Mouse (Mus musculus) forebrain, embryonic 12.5 days (tissue): ENCODE results near the gene Ap1ar. TPM values are rescaled to one million over a fixed set of nuclear protein-coding genes. Genes with fewer than 3 reads are reported as not detected.

Experiments
- ATAC-seq: fragments of 200-750 bp; cut with Nextera tagmentation; 2 replicates; pipeline ENCODE4 v1.8.0; 2017; ENCODE audit warnings: moderate TSS enrichment; ENCODE audit not compliant: low FRiP score
- H3K27ac ChIP-seq: fragments of 300-500 bp; sonication (generic); 2 replicates; pipeline ENCODE4 v1.5.1; 2016; ENCODE audit warnings: mild to moderate bottlenecking
- H3K27me3 ChIP-seq: fragments of 300-500 bp; sonication (generic); 2 replicates; pipeline ENCODE4 v1.6.1; 2016; ENCODE audit warnings: mild to moderate bottlenecking
- H3K36me3 ChIP-seq: fragments of 300-500 bp; sonication (generic); replicated peaks from 2 replicates; pipeline ENCODE4 v1.6.1; 2016; ENCODE audit warnings: mild to moderate bottlenecking
- H3K4me1 ChIP-seq: fragments of 300-500 bp; sonication (generic); 2 replicates; pipeline ENCODE4 v1.6.1; 2016
- H3K4me2 ChIP-seq: fragments of 300-500 bp; sonication (generic); 2 replicates; pipeline ENCODE4 v1.6.1; 2016; ENCODE audit warnings: mild to moderate bottlenecking, moderate library complexity
- H3K4me3 ChIP-seq: fragments of 300-500 bp; sonication (generic); replicated peaks from 2 replicates; pipeline ENCODE4 v1.5.1; 2016; ENCODE audit warnings: mild to moderate bottlenecking
- H3K9ac ChIP-seq: fragments of 300-500 bp; sonication (generic); 2 replicates; pipeline ENCODE4 v1.6.1; 2016; ENCODE audit warnings: mild to moderate bottlenecking
- H3K9me3 ChIP-seq: fragments of 300-500 bp; sonication (generic); 2 replicates; pipeline ENCODE4 v1.6.1; 2016
- WGBS: fragments of 180-500 bp; shearing (Covaris S2); methylation state at CpG from one replicate; pipeline ENCODE4 v1.1.7; 2016; 5-methylcytosine and 5-hydroxymethylcytosine counted together
- polyA plus RNA-seq: library from polyadenylated mRNA; unstranded; fragments of >200 nt; fragmentation: Nextera tagmentation; extraction: Ambion mirVana; gene quantifications from 2 replicates; pipeline ENCODE4 v1.2.1, GENCODE M21; 2016

The Ap1ar gene
- polyA plus RNA-seq, 1 experiment from 2014 or later: 80.9 TPM

DNA sequence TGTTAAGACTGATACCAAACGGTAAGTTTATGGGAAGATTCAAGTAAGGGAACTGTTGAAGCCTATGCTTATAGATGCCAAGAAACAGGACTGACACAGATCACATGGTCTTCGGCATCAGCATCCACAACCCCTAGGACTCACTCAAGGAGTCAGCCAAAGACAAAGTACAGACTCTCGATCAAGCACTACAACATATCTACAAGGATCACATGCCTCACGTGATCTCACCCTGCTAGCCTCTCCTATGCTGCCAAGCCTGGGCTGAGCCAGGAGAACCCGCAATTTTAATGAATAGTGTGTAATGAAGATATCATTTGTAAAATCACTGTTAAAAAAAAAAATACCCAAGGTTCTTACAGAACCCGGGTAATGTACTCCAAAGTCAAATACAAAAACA, 1.7 kb downstream of the Ap1ar start:
- no peaks in the 10 kb centered on the region for H3K27me3 ChIP-seq
- H3K9ac ChIP-seq: no peak overlapping the region
- peak overlapping the region; percentile 80; the same call in 1 of the 2 replicates for H3K4me2 ChIP-seq
- no peak for ATAC-seq
- no peak overlapping the region for H3K4me3 ChIP-seq
- WGBS: 88% methylated on average over 6 of the region's 6 CpGs
- H3K27ac ChIP-seq: no peak overlapping the region
- peaks cover 5% of the 10 kb centered on the region for H3K36me3 ChIP-seq
- peaks cover 29% of the 10 kb centered on the region for H3K4me1 ChIP-seq
- H3K9me3 ChIP-seq: no peaks in the 10 kb centered on the region

DNA sequence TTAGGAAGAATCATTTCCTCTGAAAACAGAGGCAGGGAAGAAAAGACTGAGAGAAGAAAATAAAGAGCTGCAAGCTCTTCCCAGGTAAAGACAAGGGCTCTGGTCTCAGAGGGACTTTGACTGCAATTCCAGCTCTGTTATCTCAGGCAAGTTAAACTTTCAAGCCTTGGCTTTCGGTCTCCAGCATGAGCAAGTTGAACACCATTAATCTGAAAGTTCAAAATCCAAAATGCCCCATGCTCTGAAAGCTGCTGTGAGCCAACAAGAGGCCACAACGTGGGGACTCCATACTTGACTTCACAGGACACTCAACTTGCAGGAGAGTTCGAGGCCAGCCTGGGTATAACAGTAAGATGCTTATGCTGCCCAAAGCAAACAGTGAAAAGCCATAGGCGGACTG, 3.3 kb downstream of the Ap1ar start:
- Histone ChIP-seq H3K36me3 (peaks cover 5% of the 10 kb centered on the region), H3K27me3 (no peaks in the 10 kb centered on the region), H3K9me3 (no peaks in the 10 kb centered on the region), H3K4me2 (no peak overlapping the region), H3K4me3 (no peak overlapping the region), H3K9ac (no peak overlapping the region), H3K4me1 (peaks cover 29% of the 10 kb centered on the region), H3K27ac (no peak overlapping the region)
- ATAC-seq: no peak
- 84% methylated on average over 4 of the region's 4 CpGs for WGBS

DNA sequence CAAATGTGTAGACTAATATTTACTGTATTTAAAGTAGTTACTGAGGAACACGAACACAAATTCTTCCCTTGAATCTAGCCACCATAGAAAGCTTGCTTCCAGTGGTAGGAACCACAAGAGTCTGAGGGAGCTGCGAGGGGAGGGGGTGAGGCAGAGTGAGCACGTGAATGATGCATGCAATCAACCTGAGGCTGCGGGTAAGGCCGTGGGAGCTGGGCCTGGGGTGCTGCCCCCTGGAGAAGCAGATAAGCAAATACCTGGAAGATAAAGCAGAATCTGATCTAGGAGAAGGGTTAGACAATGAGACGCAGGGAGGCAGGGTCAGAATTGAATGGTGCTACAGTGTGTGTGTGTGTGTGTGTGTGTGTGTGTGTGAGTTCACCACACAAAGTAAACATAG, 6.2 kb downstream of the Ap1ar start:
- Histone ChIP-seq H3K4me3 (no peak overlapping the region), H3K36me3 (peaks cover 5% of the 10 kb centered on the region), H3K9ac (no peak overlapping the region), H3K9me3 (no peaks in the 10 kb centered on the region), H3K27ac (no peak overlapping the region), H3K4me2 (no peak overlapping the region), H3K4me1 (peaks cover 27% of the 10 kb centered on the region), H3K27me3 (no peaks in the 10 kb centered on the region)
- no peak; the same call in 1 of the 2 replicates for ATAC-seq
- 68% methylated on average over 6 of the region's 6 CpGs for WGBS

DNA sequence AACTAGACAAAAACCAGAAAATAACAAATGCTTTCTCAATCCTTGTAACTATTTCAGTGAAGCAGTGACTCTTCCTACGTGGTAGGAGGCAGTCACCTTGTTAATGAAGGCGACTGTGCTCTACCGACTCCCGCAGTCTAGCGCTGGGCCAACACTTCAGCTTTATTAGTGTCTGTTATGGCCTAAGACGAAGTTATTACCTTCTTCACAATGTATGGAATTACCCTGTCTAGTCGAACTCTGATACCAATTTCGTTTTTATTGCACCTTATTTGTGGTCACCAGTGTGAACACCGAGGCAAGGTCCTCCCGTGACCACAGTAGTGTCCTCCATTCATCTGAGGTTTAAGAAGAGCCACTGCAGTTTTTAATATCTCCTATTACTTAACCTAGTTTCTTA, 7.1 kb downstream of the Ap1ar start:
- Histone ChIP-seq H3K9me3 (no peaks in the 10 kb centered on the region), H3K9ac (no peak overlapping the region), H3K27me3 (no peaks in the 10 kb centered on the region), H3K36me3 (peaks cover 5% of the 10 kb centered on the region), H3K4me3 (no peak overlapping the region), H3K4me1 (peaks cover 19% of the 10 kb centered on the region), H3K4me2 (no peak overlapping the region), H3K27ac (no peak overlapping the region)
- WGBS: 92% methylated on average over 10 of the region's 10 CpGs
- ATAC-seq: no peak

DNA sequence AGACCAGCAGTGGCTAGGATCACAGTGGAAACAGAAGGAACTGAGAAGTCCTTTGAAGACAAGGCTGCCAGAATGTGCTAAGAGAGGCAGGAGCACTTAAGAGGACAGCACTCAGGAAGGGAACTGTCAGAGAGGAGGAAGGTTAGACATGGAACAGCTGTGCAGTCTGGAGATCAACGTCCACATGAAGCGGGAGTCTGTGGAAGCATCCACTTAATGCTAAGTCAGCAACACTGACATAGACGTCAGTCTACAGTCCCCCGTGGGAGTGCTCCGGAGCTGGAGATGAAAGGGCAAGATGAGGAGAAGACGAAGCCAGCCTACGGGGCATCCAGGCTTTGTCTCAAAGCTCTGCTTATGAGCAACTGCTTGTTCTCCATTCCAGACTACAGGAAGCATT, 10.2 kb downstream of the Ap1ar start:
- ATAC-seq: no peak
- Histone ChIP-seq H3K9ac (no peak overlapping the region), H3K36me3 (peaks cover 8% of the 10 kb centered on the region), H3K4me2 (no peak overlapping the region), H3K9me3 (no peaks in the 10 kb centered on the region), H3K4me1 (peaks cover 19% of the 10 kb centered on the region), H3K4me3 (no peak overlapping the region), H3K27ac (peak overlapping the region; percentile 21), H3K27me3 (no peaks in the 10 kb centered on the region)
- WGBS: 59% methylated on average over 7 of the region's 7 CpGs

DNA sequence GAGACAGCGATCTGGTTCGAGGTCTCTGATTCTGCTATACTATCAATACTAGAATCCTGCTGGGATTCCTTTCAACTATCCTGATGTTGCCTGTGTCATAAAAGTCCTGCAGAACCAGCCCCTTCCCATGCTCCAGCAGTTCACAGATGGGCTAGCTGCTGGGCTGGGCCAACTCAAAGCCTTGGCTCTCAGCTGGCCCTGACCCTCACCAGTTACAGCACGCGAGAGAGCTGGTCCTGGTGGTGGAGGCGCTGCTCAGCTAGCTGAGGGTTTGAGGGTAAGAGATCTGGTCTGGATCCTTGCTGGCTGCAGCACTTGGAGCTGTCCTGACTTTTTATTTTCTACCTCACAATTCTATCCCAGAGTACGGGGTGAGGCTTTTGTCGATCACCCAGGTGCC, 10.8 kb downstream of the Ap1ar start:
- Histone ChIP-seq H3K4me3 (no peak overlapping the region), H3K9me3 (no peaks in the 10 kb centered on the region), H3K4me2 (no peak overlapping the region), H3K4me1 (peaks cover 19% of the 10 kb centered on the region), H3K27me3 (no peaks in the 10 kb centered on the region), H3K27ac (no peak overlapping the region), H3K9ac (no peak overlapping the region), H3K36me3 (peaks cover 11% of the 10 kb centered on the region)
- WGBS: 79% methylated on average over 7 of the region's 7 CpGs
- ATAC-seq: no peak

DNA sequence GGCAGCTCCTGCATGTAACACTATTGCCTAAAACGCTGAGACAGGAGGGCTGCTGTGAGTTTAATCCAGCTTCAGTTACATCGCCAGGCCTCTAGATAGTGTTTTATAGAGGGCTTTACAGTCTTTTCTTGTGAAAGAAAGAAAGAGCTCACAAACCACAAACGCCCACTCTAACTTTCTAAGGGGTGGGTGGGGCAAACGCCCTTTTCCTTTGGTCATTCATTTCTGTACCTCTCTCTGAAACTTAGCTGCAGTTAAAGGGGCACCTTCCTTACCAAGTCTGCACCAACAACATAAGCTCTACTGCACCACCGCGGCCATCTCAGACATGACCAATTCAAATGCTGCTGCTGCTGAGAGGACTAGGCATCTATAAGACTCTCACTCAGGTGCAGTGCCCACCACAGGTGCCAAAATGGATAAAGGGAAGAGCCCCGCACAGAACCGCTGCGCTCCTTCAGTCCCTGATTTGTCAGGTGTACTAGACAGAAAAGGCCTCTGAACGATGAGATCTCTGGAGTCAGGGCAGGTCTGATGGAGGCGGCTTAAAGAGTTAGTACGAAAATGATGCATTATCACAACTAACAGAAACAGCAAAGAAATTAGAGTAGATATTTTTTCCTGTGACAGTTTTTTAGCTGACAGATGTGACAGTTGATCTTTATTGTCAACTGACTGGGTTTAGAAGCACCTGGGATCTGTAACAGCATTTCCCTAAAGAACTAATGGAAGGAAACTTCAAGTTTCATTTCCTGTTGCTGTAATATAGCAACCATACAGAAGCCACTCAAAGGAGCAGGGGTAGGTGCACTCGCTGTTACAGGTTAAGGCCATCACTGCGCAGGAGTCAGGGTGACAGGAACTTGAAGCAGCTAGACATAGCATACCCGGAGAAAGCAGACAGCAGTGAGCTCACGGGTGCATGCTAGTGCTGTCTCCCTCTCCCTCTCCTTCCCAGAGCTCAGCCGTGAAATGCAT, 13.1 kb downstream of the Ap1ar start:
- H3K9ac ChIP-seq: no peak overlapping the region
- peaks cover 19% of the 10 kb centered on the region for H3K4me1 ChIP-seq
- H3K4me2 ChIP-seq: no peak overlapping the region
- H3K36me3 ChIP-seq: peaks cover 22% of the 10 kb centered on the region
- H3K4me3 ChIP-seq: no peak overlapping the region
- ATAC-seq: no peak
- H3K27me3 ChIP-seq: no peaks in the 10 kb centered on the region
- 78% methylated on average over 17 of the region's 17 CpGs for WGBS
- H3K9me3 ChIP-seq: no peaks in the 10 kb centered on the region
- no peak overlapping the region for H3K27ac ChIP-seq

DNA sequence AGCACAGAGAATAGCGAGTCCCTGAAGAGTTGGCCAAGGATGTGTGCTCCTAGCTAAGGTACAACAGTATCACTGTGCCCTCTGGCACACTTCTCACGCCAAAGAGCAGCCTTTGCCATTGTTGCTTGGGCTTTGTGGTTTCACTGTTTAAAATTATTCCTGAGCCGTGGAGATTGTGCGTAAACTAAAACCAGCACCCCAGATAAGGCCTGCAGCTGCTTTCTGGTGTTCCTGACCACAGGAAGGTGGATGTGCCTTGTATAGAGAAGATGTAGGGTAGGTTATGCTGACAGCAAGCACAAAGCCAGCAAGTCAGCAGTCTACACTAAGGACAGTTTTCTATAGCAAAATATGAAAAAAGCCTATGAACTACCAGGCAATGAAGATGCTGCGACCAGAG, 16.1 kb downstream of the Ap1ar start:
- no peaks in the 10 kb centered on the region for H3K27me3 ChIP-seq
- H3K4me1 ChIP-seq: peaks cover 7% of the 10 kb centered on the region
- ATAC-seq: no peak
- 86% methylated on average over 5 of the region's 5 CpGs for WGBS
- H3K4me2 ChIP-seq: no peak overlapping the region
- no peak overlapping the region for H3K9ac ChIP-seq
- no peak overlapping the region for H3K4me3 ChIP-seq
- H3K36me3 ChIP-seq: peaks cover 24% of the 10 kb centered on the region
- no peaks in the 10 kb centered on the region for H3K9me3 ChIP-seq
- no peak overlapping the region for H3K27ac ChIP-seq

DNA sequence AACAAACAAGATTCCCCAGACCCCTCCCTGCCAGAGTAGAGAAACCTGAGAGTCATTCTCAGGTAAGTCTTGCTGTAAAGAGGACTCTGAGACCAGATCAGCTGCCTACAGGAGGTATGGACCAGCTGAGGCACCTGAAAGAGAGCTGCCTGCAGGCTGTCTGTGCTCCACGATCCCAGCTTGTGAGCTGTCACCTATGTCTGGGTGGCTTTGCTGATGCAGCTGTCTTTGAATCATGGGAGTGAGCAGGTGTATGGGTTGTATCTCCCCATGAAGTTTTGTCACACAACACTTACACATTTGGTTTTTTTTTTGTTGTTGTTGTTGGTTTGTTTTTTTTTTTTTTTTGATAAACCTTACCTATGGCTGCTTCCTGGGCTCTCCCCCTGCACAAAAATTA, 16.9 kb downstream of the Ap1ar start:
- 96% methylated on average over 1 of the region's 1 CpGs for WGBS
- ATAC-seq: no peak

DNA sequence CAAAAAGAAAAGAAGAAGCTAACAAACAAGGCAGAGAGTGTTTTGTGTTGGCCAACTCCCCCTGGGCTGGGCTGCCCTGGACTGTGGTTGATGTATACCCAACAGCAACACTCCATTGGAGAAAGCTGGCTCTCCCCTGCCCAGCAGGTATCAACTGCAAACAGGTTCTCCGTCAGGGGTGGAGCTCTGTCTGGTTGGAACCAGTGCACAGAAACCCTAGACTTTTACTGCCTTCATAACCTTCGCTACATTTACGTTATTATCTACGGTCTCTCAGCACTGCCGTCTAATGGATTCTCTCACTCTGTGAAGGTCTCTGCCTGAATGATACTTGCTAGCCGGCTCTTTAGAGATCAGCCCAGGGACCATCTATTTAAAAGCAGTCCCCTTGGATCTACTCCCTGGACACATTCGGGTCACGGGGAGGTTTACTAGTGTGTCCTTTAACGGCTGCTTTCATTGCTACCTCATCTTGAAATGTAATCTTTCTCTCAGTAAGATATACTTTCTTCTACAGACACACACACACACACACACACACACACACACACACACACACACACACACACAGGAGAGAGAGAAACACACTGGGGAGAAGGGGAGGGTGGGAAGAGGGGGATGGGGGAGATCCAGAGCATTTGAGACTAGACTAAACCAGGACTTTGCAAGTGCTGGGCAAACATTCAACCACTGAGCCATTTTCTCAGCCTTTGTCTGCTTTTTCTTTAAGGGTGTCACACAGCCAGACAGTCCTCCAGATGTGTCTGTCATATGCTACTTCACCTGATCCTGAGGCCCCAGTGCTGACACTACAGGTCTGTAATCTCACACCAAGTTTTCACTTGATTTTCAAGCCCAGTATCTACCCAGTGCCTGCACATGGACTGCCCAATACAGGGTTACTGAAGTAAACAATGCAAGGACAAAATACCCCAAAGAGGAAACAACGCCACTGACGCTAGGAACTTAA, 18.3 kb downstream of the Ap1ar start:
- Histone ChIP-seq H3K4me3 (no peak overlapping the region), H3K27ac (no peak overlapping the region)

More for the DNA sequence above, 16.9 kb downstream of the Ap1ar start:
- peaks cover 7% of the 10 kb centered on the region; the same call in 1 of the 2 replicates for H3K4me1 ChIP-seq
- no peaks in the 10 kb centered on the region for H3K27me3 ChIP-seq
- no peak overlapping the region for H3K4me3 ChIP-seq
- peaks cover 24% of the 10 kb centered on the region for H3K36me3 ChIP-seq
- H3K27ac ChIP-seq: no peak overlapping the region
- no peak overlapping the region for H3K9ac ChIP-seq
- H3K4me2 ChIP-seq: no peak overlapping the region
- H3K9me3 ChIP-seq: no peaks in the 10 kb centered on the region

DNA sequence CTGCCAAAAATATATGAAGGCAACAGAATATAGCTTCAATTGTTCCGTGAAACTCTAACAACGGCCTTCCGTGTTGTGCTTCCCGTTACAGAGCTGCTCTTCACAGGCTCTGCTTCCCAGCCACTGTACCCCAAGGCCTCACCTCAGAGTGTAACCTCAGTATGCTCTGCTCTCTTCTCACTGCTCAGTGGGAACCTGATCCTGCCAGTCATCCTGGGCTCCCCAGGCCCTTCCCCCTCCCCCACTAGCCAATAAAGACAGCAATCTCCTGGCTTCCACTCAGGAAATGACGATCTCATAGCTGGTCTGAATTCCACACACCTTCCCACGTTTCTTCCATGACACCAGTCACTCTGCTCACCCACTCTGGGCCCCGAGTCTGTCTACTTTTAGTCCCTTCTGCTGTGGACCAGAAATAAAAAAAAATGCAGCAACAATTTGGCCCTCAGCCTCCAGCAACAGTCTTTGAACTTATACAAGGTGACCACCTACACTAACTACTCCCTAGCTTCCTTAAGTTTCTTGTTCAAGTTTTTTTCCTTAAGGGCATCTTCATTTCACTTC, 20.1 kb downstream of the Ap1ar start:
- Histone ChIP-seq H3K4me2 (no peak overlapping the region), H3K4me1 (no peaks in the 10 kb centered on the region), H3K27me3 (no peaks in the 10 kb centered on the region), H3K27ac (no peak overlapping the region), H3K36me3 (peaks cover 38% of the 10 kb centered on the region), H3K4me3 (no peak overlapping the region), H3K9ac (no peak overlapping the region), H3K9me3 (no peaks in the 10 kb centered on the region)
- 87% methylated on average over 7 of the region's 7 CpGs for WGBS
- ATAC-seq: no peak

More for the DNA sequence above, 18.3 kb downstream of the Ap1ar start:
- H3K4me1 ChIP-seq: peaks cover 2% of the 10 kb centered on the region; the same call in 1 of the 2 replicates
- H3K9ac ChIP-seq: no peak overlapping the region
- 87% methylated on average over 11 of the region's 11 CpGs for WGBS
- H3K4me2 ChIP-seq: no peak overlapping the region
- no peaks in the 10 kb centered on the region for H3K9me3 ChIP-seq
- no peak for ATAC-seq
- no peaks in the 10 kb centered on the region for H3K27me3 ChIP-seq
- H3K36me3 ChIP-seq: peaks cover 24% of the 10 kb centered on the region

DNA sequence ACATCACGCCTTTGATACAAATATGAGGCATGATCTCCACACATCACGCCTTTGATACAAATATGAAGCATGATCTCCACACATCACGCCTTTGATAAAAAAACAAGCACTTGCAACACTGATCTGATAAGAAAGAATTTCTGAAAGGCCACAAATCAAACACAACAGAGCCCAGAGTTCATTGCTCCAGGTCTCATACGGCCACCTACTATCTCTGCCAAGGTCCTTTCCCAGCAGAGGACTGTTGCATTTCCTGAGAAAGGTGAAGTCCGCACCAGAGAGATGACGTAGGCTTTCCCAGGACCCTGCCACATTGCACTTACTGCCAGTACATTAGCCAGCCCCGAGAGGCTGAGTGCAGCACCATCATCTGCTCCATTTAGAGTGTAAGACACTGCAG, 28.2 kb downstream of the Ap1ar start:
- no peaks in the 10 kb centered on the region for H3K9me3 ChIP-seq
- peaks cover 66% of the 10 kb centered on the region for H3K36me3 ChIP-seq
- H3K4me1 ChIP-seq: peaks cover 5% of the 10 kb centered on the region; the same call in 1 of the 2 replicates

More for the DNA sequence above, 28.2 kb downstream of the Ap1ar start:
- Histone ChIP-seq H3K9ac (no peak overlapping the region), H3K27ac (no peak overlapping the region), H3K4me2 (no peak overlapping the region), H3K27me3 (no peaks in the 10 kb centered on the region), H3K4me3 (no peak overlapping the region)
- WGBS: 94% methylated on average over 7 of the region's 7 CpGs
- ATAC-seq: no peak
